Mouse (Mus musculus) stomach, postnatal 0 days (tissue): Measurements from ENCODE around the gene Gm45140. TPM values are rescaled to one million over a fixed set of nuclear protein-coding genes. Genes with fewer than 3 reads are reported as not detected.

ENCODE experiments used
- ATAC-seq: fragments of 200-750 bp; cut with Nextera tagmentation; 2 replicates; pipeline ENCODE4 v1.8.0; 2017; ENCODE audit not compliant: low FRiP score, low TSS enrichment
- DNase-seq: peaks from one replicate; pipeline ENCODE4 v3.0.0-alpha.2; 2016; ENCODE audit warnings: low spot score
- H3K27ac ChIP-seq: fragments of 300-500 bp; sonication (generic); replicated peaks from 2 replicates; pipeline ENCODE4 v1.5.1; 2014; ENCODE audit warnings: mild to moderate bottlenecking, control low read depth
- H3K27me3 ChIP-seq: fragments of 300-500 bp; sonication (generic); 2 replicates; pipeline ENCODE4 v1.6.1; 2014; ENCODE audit warnings: low read length; ENCODE audit not compliant: control insufficient read depth, insufficient read depth
- H3K36me3 ChIP-seq: fragments of 300-500 bp; sonication (generic); 2 replicates; pipeline ENCODE4 v1.6.1; 2014; ENCODE audit warnings: low read length, mixed read lengths; ENCODE audit not compliant: control insufficient read depth, insufficient read depth
- H3K4me1 ChIP-seq: fragments of 300-500 bp; sonication (generic); replicated peaks from 2 replicates; pipeline ENCODE4 v1.6.1; 2014; ENCODE audit warnings: antibody characterized with exemption; ENCODE audit not compliant: control insufficient read depth, insufficient read depth
- H3K4me2 ChIP-seq: fragments of 300-500 bp; sonication (generic); replicated peaks from 2 replicates; pipeline ENCODE4 v1.6.1; 2014; ENCODE audit warnings: low read depth, mild to moderate bottlenecking, control low read depth, moderate library complexity
- H3K4me3 ChIP-seq: fragments of 300-500 bp; sonication (generic); 2 replicates; pipeline ENCODE4 v1.5.1; 2014; ENCODE audit warnings: low read depth, low read length, control low read depth
- H3K9ac ChIP-seq: fragments of 300-500 bp; sonication (generic); 2 replicates; pipeline ENCODE4 v1.6.1; 2014; ENCODE audit warnings: mild to moderate bottlenecking, low read length, control low read depth, mixed read lengths
- H3K9me3 ChIP-seq: fragments of 300-500 bp; sonication (generic); 2 replicates; pipeline ENCODE4 v1.6.1; 2016; ENCODE audit warnings: low read length; ENCODE audit not compliant: control insufficient read depth
- CTCF ChIP-seq: IDR thresholded peaks from 2 replicates; pipeline ENCODE4 v1.5.1; 2016; ENCODE audit warnings: antibody characterized with exemption, low read depth, mild to moderate bottlenecking, moderate library complexity
- EP300 ChIP-seq: optimal IDR thresholded peaks from 2 replicates; pipeline ENCODE3; 2016; ENCODE audit warnings: antibody characterized with exemption
- WGBS: fragments of 180-500 bp; shearing (Covaris S2); extraction: QIAGEN DNeasy Blood & Tissue Kit; methylation state at CpG from one replicate; pipeline ENCODE4 v1.1.7; 2014; 5-methylcytosine and 5-hydroxymethylcytosine counted together
- polyA plus RNA-seq: library from polyadenylated mRNA; unstranded; fragments of >200 nt; fragmentation: Nextera tagmentation; extraction: Ambion mirVana; gene quantifications from 2 replicates; pipeline ENCODE4 v1.2.1, GENCODE M21; 2015

The Gm45140 gene
- polyA plus RNA-seq, 1 experiment from 2014 or later, result 1.9 TPM

GRCm38 (mm10) chr6:87780546-87781301, 54.9 kb downstream of the Gm45140 start:
- no peak overlapping the region for H3K4me3 ChIP-seq
- no peaks in the 10 kb centered on the region for H3K9me3 ChIP-seq
- no peak for TF ChIP-seq CTCF
- TF ChIP-seq EP300, result no peak
- WGBS, result 76% methylated on average over 10 of the region's 10 CpGs
- no peaks in the 10 kb centered on the region for H3K36me3 ChIP-seq
- H3K4me1 ChIP-seq, result no peaks in the 10 kb centered on the region
- DNase-seq (no peak), ATAC-seq (no peak)
- H3K27me3 ChIP-seq, result no peaks in the 10 kb centered on the region
- H3K27ac ChIP-seq, result no peak overlapping the region
- no peak overlapping the region for H3K9ac ChIP-seq
- H3K4me2 ChIP-seq, result no peak overlapping the region

DNA sequence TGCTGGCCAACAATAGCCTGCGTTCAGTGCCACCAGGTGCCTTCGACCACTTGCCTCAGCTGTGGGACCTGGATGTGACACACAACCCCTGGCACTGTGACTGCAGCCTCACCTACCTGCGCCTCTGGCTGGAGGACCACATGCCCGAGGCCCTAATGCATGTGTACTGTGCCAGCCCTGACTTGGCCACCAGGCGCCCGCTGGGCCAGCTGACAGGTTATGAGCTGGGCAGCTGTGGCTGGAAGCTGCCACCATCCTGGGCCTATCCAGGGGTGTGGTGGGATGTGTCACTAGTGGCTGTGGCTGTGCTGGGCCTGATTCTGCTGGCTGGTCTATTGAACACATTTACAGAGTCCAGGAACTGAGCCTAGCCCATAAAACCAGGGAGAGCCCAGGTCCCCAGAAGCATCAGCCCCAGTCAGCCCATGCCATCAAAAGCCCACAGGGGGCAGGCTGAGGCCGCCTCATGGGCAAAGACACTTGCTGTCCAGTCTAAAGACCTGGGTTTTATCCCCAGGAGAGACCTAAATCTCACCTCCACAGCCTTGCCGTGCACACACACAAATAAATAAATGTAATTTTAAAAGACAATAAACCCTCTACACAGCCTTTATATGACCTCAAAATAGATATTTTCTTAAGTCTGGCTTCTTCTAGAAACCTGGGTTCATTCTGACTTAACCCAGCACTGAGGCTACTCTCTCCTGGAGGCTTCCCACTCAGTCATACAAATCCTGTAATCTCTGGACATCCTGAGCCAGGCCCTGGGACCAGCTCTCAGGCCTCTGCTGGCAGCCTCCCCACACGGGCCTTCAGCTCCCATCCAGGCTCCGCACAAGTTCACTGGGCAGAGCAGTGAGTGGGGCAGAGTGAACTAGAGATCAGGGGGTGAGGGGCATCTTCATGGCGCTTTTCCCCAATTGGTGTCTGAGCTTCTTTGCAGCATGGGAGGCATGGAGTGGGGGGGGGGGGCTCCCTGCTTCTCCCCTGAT, 56.1 kb downstream of the Gm45140 start:
- Histone ChIP-seq H3K27me3 (no peaks in the 10 kb centered on the region), H3K36me3 (no peaks in the 10 kb centered on the region), H3K4me2 (no peak overlapping the region), H3K27ac (no peak overlapping the region), H3K4me3 (no peak overlapping the region), H3K9me3 (no peaks in the 10 kb centered on the region), H3K9ac (no peak overlapping the region), H3K4me1 (no peaks in the 10 kb centered on the region)
- WGBS, result 86% methylated on average over 11 of the region's 11 CpGs
- TF ChIP-seq CTCF (peak; percentile 55), EP300 (no peak)
- DNase-seq (peak; percentile 41), ATAC-seq (peak; percentile 71)

- TF ChIP-seq EP300 (no peak), CTCF (no peak)
- H3K27me3 ChIP-seq, result no peaks in the 10 kb centered on the region
- H3K9ac ChIP-seq, result no peak overlapping the region
- peak; percentile 45 for ATAC-seq
- H3K4me3 ChIP-seq, result no peak overlapping the region
- no peaks in the 10 kb centered on the region for H3K4me1 ChIP-seq
- WGBS, result 67% methylated on average over 11 of the region's 11 CpGs
- no peak overlapping the region for H3K4me2 ChIP-seq
- DNase-seq, result peak; percentile 15
- H3K9me3 ChIP-seq, result no peaks in the 10 kb centered on the region
- no peaks in the 10 kb centered on the region for H3K36me3 ChIP-seq
- H3K27ac ChIP-seq, result no peak overlapping the region
These were observed 57.1 kb downstream of the Gm45140 start for GRCm38 (mm10) chr6:87778294-87779173.

DNA sequence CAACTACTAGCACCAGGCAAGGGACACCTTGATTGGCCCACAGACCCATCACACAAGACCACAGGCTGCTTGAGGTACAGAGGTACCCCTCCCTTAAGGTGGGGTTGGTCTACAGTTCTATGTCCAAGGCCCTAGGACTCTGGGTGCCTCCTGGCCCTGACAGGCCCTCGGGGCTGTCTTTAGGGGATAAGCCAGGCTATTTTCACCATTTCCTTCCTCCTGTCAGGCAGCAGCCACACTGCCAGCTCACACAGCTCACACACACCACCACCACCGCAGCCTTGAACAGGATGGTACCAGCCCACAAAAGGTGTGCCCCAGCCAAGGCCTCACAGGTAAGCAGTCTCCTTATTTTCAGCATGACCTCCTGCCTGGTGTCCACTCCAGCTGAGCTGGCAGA, 57.8 kb downstream of the Gm45140 start, which contains the start of gene Gp9:
Gp9 (plus strand) TSS at position 231 of the 400 bp plus-strand sequence.
- Histone ChIP-seq H3K27me3 (no peaks in the 10 kb centered on the region), H3K4me1 (no peaks in the 10 kb centered on the region), H3K9me3 (no peaks in the 10 kb centered on the region), H3K27ac (no peak within 1 kb of the TSS), H3K9ac (no peak within 1 kb of the TSS), H3K4me3 (no peak within 1 kb of the TSS), H3K4me2 (no peak within 1 kb of the TSS), H3K36me3 (no peaks in the 10 kb centered on the region)
- TF ChIP-seq CTCF (no peak), EP300 (no peak)
- DNase-seq (peak; percentile 30), ATAC-seq (peak; percentile 68)
- WGBS, result 69% methylated on average over 2 of the region's 2 CpGs

DNA sequence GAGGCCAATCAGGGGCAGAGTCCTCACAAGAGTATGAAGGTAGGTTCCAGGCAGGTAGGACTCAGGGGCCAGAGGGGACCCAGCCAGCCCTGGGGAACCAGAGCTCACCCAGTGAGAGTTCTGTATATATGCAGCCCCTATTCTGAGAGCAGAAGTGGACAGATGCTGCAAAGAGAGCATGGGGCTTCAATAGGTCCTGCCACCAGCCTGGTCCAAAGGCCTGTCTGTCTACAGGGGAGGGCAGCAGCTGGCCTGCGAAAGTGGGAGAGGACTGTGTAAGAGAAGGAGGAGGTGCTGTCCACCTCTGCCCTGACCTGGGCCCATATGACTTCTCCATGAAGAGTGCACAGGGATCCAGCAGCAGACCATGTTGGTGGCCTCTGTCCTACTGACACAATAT, 58.9 kb downstream of the Gm45140 start:
- WGBS, result 82% methylated on average over 1 of the region's 1 CpGs
- TF ChIP-seq EP300, result no peak
- TF ChIP-seq CTCF, result no peak
- ATAC-seq (no peak), DNase-seq (no peak)
- Histone ChIP-seq H3K27ac (no peak overlapping the region), H3K9me3 (no peaks in the 10 kb centered on the region), H3K36me3 (no peaks in the 10 kb centered on the region), H3K4me2 (no peak overlapping the region), H3K4me3 (no peak overlapping the region), H3K4me1 (no peaks in the 10 kb centered on the region), H3K27me3 (no peaks in the 10 kb centered on the region), H3K9ac (no peak overlapping the region)
